Mouse (Mus musculus) cerebellum, postnatal 25 days (tissue): ENCODE data around the gene Noc2l.
A peak's percentile ranks its signal among the peaks of the same experiment; 100 is the strongest.

Experiments used
- DNase-seq, 2 experiments: peaks; one replicate each; pipeline ENCODE4 v3.0.0; 2021; ENCODE audit warnings: mixed read lengths in 2 of 2

Gene Noc2l

GRCm38 (mm10) chr4:156217022-156217669 is 18.7 kb upstream of the Noc2l start:
- peak in 1 of 2 experiments; percentile 56 for DNase-seq

GRCm38 (mm10) chr4:156217838-156218237 is 18.0 kb upstream of the Noc2l start:
- peak; percentile 41 to 42 for DNase-seq

GRCm38 (mm10) chr4:156219936-156220335 is 15.9 kb upstream of the Noc2l start:
- no peak for DNase-seq

- DNase-seq = no peak
Measured at GRCm38 (mm10) chr4:156224276-156224675, 11.5 kb upstream of the Noc2l start.

- no peak for DNase-seq
Measured at GRCm38 (mm10) chr4:156227752-156228392, 7.9 kb upstream of the Noc2l start.

- no peak for DNase-seq
Measured at GRCm38 (mm10) chr4:156228393-156229024, 7.3 kb upstream of the Noc2l start.

- peak; percentile 53 to 63 for DNase-seq
Measured at GRCm38 (mm10) chr4:156234021-156234501, 1.7 kb upstream of the Noc2l start.

- peak; percentile 88 to 93 for DNase-seq
Measured at GRCm38 (mm10) chr4:156234701-156235213, 1.1 kb upstream of the Noc2l start, which contains the start of gene Plekhn1. Gene Plekhn1, minus strand, starts transcription at chr4:156234857.

- DNase-seq = peak in 1 of 2 experiments; percentile 45
Measured at GRCm38 (mm10) chr4:156235360-156235770, 445 bp upstream of the Noc2l start.

GRCm38 (mm10) chr4:156236651-156237447 is 1.0 kb downstream of the Noc2l start:
- peak in 1 of 2 experiments; percentile 42 for DNase-seq

GRCm38 (mm10) chr4:156249567-156249966 is 13.8 kb downstream of the Noc2l start:
- DNase-seq = no peak

GRCm38 (mm10) chr4:156251081-156251480 is 15.3 kb downstream of the Noc2l start:
- no peak for DNase-seq

- DNase-seq = no peak
Measured at GRCm38 (mm10) chr4:156252140-156252539, 16.3 kb downstream of the Noc2l start.

GRCm38 (mm10) chr4:156252619-156253018 is 16.8 kb downstream of the Noc2l start:
- DNase-seq = no peak

GRCm38 (mm10) chr4:156253043-156253442 is 17.2 kb downstream of the Noc2l start:
- no peak for DNase-seq

GRCm38 (mm10) chr4:156254361-156255077 is 18.7 kb downstream of the Noc2l start:
- DNase-seq = peak in 1 of 2 experiments; percentile 25

- no peak for DNase-seq
Measured at GRCm38 (mm10) chr4:156255078-156255839, 19.4 kb downstream of the Noc2l start, which contains the start of gene Samd11. Gene Samd11, minus strand, starts transcription at chr4:156255657.
